Mouse (Mus musculus): ENCODE results near the gene Phactr3. TPM values are rescaled to one million over a fixed set of nuclear protein-coding genes. Genes with fewer than 3 reads are reported as not detected.

Gene Phactr3
- polyA plus RNA-seq, 1 experiment, result not detected

DNA sequence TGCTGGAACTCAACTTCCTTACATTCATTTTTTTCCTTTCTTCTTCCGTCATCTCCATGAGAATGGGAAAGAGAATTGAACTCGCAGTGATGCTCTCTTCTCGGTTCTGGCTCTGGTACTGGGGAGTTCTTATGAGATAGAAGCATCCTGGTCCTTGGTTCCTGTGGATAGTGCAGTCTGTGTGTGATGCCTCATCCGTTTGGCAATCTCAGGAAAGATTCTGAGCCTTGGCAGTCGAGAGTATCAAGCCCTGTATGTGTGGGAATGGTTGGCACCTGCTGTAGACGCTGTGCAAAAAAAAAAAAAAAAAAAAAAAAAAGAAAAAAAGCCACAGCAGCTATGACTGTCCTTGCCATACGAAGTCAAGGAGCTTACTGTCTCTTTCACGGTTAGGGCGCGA is 47.2 kb downstream of the Phactr3 start:
- Histone ChIP-seq H3K27ac (ENCODE audit: insufficient read depth, low read depth, low read length) (no peak overlapping the region), H3K4me3 (ENCODE audit: insufficient read depth, low read depth, low read length) (no peak overlapping the region), H3K4me1 (ENCODE audit: control insufficient read depth, insufficient read depth, low read length) (peaks cover 9% of the 10 kb centered on the region)
- 67% methylated on average over 10 of the region's 10 CpGs for WGBS
- no peak for TF ChIP-seq POLR2A (IDR thresholded peaks at IDR 0.05; ENCODE audit: insufficient read depth, low read depth, low read length)
- no peak for TF ChIP-seq CTCF (IDR thresholded peaks at IDR 0.05; ENCODE audit: insufficient read depth, low read depth, low read length)

DNA sequence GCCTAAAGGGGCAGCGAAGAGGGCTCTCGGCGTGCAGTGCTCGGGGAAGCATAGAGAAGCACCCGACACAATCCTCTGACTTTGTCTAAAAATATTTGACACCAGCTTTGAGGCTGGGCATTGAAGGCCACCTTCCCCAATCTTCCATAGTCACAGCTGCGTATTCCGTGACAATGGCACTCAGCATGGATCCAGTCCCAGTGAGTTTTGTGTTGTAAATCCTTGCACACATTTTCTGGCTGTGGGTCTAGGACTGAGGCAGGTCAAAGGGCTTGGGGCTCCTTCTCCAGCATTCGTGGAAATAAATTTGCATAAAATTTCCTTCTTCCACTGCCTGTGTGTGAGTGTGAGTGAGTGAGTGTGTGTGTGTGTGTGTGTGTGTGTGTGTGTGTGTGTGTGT is 51.2 kb downstream of the Phactr3 start:
- no peak for TF ChIP-seq POLR2A (IDR thresholded peaks at IDR 0.05; ENCODE audit: insufficient read depth, low read depth, low read length)
- no peak for TF ChIP-seq CTCF (IDR thresholded peaks at IDR 0.05; ENCODE audit: insufficient read depth, low read depth, low read length)
- 52% methylated on average over 8 of the region's 8 CpGs for WGBS
- Histone ChIP-seq H3K4me1 (ENCODE audit: control insufficient read depth, insufficient read depth, low read length) (peaks cover 20% of the 10 kb centered on the region), H3K27ac (ENCODE audit: insufficient read depth, low read depth, low read length) (no peak overlapping the region), H3K4me3 (ENCODE audit: insufficient read depth, low read depth, low read length) (no peak overlapping the region)

- WGBS, result 50% methylated on average over 2 of the region's 2 CpGs
- H3K4me1 ChIP-seq (ENCODE audit: control insufficient read depth, insufficient read depth, low read length), result peaks cover 19% of the 10 kb centered on the region
- no peak for TF ChIP-seq POLR2A (IDR thresholded peaks at IDR 0.05; ENCODE audit: insufficient read depth, low read depth, low read length)
- TF ChIP-seq CTCF (IDR thresholded peaks at IDR 0.05; ENCODE audit: insufficient read depth, low read depth, low read length), result no peak
- H3K4me3 ChIP-seq (ENCODE audit: insufficient read depth, low read depth, low read length), result no peak overlapping the region
- H3K27ac ChIP-seq (ENCODE audit: insufficient read depth, low read depth, low read length), result no peak overlapping the region
Observed at GRCm38 (mm10) chr2:178173951-178174350, 55.2 kb downstream of the Phactr3 start.

- peak overlapping the region; percentile 45 for H3K27ac ChIP-seq (ENCODE audit: insufficient read depth, low read depth, low read length)
- TF ChIP-seq CTCF (IDR thresholded peaks at IDR 0.05; ENCODE audit: insufficient read depth, low read depth, low read length) (no peak), POLR2A (IDR thresholded peaks at IDR 0.05; ENCODE audit: insufficient read depth, low read depth, low read length) (no peak)
- H3K4me1 ChIP-seq (ENCODE audit: control insufficient read depth, insufficient read depth, low read length), result peaks cover 15% of the 10 kb centered on the region
- 8% methylated on average over 16 of the region's 16 CpGs for WGBS
- peak overlapping the region; percentile 39 for H3K4me3 ChIP-seq (ENCODE audit: insufficient read depth, low read depth, low read length)
Observed at GRCm38 (mm10) chr2:178175286-178175931, 56.6 kb downstream of the Phactr3 start.

GRCm38 (mm10) chr2:178184251-178184650 is 65.5 kb downstream of the Phactr3 start:
- WGBS, result 80% methylated on average over 5 of the region's 5 CpGs
- H3K4me3 ChIP-seq (ENCODE audit: insufficient read depth, low read depth, low read length), result no peak overlapping the region
- TF ChIP-seq POLR2A (IDR thresholded peaks at IDR 0.05; ENCODE audit: insufficient read depth, low read depth, low read length), result no peak
- TF ChIP-seq CTCF (IDR thresholded peaks at IDR 0.05; ENCODE audit: insufficient read depth, low read depth, low read length), result no peak
- peaks cover 16% of the 10 kb centered on the region for H3K4me1 ChIP-seq (ENCODE audit: control insufficient read depth, insufficient read depth, low read length)
- no peak overlapping the region for H3K27ac ChIP-seq (ENCODE audit: insufficient read depth, low read depth, low read length)

DNA sequence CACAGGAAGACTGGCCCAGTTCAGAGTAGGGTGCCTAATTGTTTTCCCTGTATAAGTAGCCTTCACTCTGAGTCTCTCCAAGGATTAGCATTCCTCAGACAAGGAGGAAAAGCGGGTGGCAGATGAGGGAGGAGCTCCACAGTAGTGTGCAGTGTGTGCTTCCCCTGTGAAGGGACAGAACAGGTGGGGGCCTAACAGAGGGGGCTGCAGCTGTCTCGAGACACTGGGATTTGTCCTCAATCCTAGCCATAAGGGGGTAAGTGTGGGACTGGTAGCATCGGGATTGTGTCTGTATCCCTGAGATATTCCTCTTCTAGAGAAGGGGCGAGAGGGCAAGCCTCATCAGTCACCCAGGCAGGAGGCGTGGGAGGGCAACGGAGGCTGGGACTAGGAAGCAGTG is 66.1 kb downstream of the Phactr3 start:
- H3K4me1 ChIP-seq (ENCODE audit: control insufficient read depth, insufficient read depth, low read length), result peaks cover 19% of the 10 kb centered on the region
- no peak for TF ChIP-seq POLR2A (IDR thresholded peaks at IDR 0.05; ENCODE audit: insufficient read depth, low read depth, low read length)
- TF ChIP-seq CTCF (IDR thresholded peaks at IDR 0.05; ENCODE audit: insufficient read depth, low read depth, low read length), result no peak
- H3K27ac ChIP-seq (ENCODE audit: insufficient read depth, low read depth, low read length), result no peak overlapping the region
- WGBS, result 49% methylated on average over 6 of the region's 6 CpGs
- no peak overlapping the region for H3K4me3 ChIP-seq (ENCODE audit: insufficient read depth, low read depth, low read length)

DNA sequence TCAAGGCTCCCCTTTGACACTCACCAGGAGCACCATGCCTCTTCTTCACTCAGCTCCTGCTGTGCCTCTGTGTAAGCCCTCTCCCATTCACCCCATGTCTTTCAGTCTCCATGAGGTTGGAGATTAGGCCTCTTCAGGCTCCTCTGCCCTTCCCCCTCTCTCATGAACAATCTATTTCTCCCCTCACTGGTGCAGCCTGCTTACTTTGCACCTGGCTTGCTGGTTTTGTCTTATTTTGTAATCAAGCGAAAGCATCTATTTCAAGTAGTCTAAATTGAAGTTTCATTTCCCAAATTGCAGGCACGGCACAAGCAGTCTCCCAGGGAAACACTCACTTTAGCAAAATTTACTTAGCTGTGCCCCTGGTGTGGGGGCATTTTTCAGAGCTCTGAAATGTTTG is 70.2 kb downstream of the Phactr3 start:
- Histone ChIP-seq H3K4me3 (ENCODE audit: insufficient read depth, low read depth, low read length) (no peak overlapping the region), H3K4me1 (ENCODE audit: control insufficient read depth, insufficient read depth, low read length) (peaks cover 52% of the 10 kb centered on the region), H3K27ac (ENCODE audit: insufficient read depth, low read depth, low read length) (peak overlapping the region; percentile 44)
- TF ChIP-seq CTCF (IDR thresholded peaks at IDR 0.05; ENCODE audit: insufficient read depth, low read depth, low read length) (no peak), POLR2A (IDR thresholded peaks at IDR 0.05; ENCODE audit: insufficient read depth, low read depth, low read length) (no peak)
- WGBS, result 18% methylated on average over 2 of the region's 2 CpGs

DNA sequence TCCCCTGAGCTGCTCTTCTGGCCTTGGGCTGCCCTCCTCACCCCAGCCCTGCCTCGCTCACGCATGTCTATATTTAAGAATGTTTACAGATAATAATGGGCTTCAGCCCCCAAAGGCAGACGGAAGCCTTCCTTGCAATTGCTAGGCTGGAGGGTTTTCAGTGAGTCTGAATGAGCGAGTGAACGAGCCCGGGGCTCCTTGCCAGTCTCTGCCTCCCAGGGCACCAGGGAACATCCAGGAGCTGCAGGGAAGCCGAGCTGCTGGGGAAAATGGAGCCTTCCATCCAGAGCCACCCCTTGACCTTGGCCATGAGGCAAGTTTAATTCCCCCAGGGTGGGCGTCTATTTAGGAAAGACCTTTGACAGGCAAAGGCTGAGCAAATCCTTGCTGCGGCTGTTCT is 74.1 kb downstream of the Phactr3 start:
- WGBS, result 16% methylated on average over 9 of the region's 9 CpGs

DNA sequence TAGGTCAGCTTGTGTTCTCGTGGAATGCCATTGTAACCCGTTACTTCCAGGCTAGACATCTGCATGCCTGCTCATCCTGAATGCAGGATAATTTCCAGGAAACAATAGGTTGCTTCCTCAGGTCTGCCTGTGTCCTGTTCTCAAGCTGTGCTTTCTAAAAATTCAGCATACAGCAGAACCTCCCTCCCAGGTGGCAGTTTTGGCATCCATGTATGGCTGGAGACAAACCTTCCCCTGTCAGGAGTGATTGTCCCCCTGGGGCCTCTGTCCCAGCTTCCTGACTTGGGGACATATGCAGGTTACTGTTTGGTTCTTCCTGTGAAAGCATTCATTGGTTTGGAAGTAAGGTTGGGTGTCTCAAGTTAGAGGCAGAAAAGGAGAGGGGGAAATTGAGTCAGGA is 74.7 kb downstream of the Phactr3 start:
- TF ChIP-seq POLR2A (IDR thresholded peaks at IDR 0.05; ENCODE audit: insufficient read depth, low read depth, low read length), result no peak
- no peak for TF ChIP-seq CTCF (IDR thresholded peaks at IDR 0.05; ENCODE audit: insufficient read depth, low read depth, low read length)
- H3K27ac ChIP-seq (ENCODE audit: insufficient read depth, low read depth, low read length), result peak overlapping the region; percentile 94
- H3K4me1 ChIP-seq (ENCODE audit: control insufficient read depth, insufficient read depth, low read length), result peaks cover 62% of the 10 kb centered on the region
- H3K4me3 ChIP-seq (ENCODE audit: insufficient read depth, low read depth, low read length), result peak overlapping the region; percentile 43
- WGBS, result 31% methylated on average over 2 of the region's 2 CpGs

More for the DNA sequence above, 74.1 kb downstream of the Phactr3 start:
- no peak for TF ChIP-seq POLR2A (IDR thresholded peaks at IDR 0.05; ENCODE audit: insufficient read depth, low read depth, low read length)
- no peak for TF ChIP-seq CTCF (IDR thresholded peaks at IDR 0.05; ENCODE audit: insufficient read depth, low read depth, low read length)
- Histone ChIP-seq H3K4me1 (ENCODE audit: control insufficient read depth, insufficient read depth, low read length) (peaks cover 59% of the 10 kb centered on the region), H3K4me3 (ENCODE audit: insufficient read depth, low read depth, low read length) (peak overlapping the region; percentile 43), H3K27ac (ENCODE audit: insufficient read depth, low read depth, low read length) (peak overlapping the region; percentile 94)

All from olfactory bulb, adult 2 months (tissue).